Mouse (Mus musculus) thymus, adult 2 months (tissue): Measurements from ENCODE around the gene Fpgs.

Source experiments
- CTCF ChIP-seq: fragments of 200-500 bp; IDR thresholded peaks from 2 replicates; pipeline ENCODE4 v1.5.1; 2012; ENCODE audit warnings: mild to moderate bottlenecking, control low read depth, low read length, moderate library complexity, borderline replicate concordance; ENCODE audit not compliant: control insufficient read depth, poor library complexity, insufficient read depth; ENCODE audit errors: extremely low read depth
- POLR2A ChIP-seq: fragments of 200-500 bp; IDR thresholded peaks from 2 replicates; pipeline ENCODE4 v1.6.1; 2012; ENCODE audit warnings: mild to moderate bottlenecking, low read length, control low read depth, moderate library complexity; ENCODE audit not compliant: control insufficient read depth, poor library complexity, insufficient read depth; ENCODE audit errors: extremely low read depth

- TF ChIP-seq CTCF = no peak
- TF ChIP-seq POLR2A = no peak
Measured at GRCm38 (mm10) chr2:32661509-32662107, 42.3 kb downstream of the Fpgs start.
